Mouse (Mus musculus) C2C12 (cell line): ENCODE results near the gene Ablim2.

Source experiments
- CEBPB ChIP-seq: IDR thresholded peaks from one replicate; pipeline ENCODE4 v1.6.1; 2011; ENCODE audit warnings: low read depth, mild to moderate bottlenecking, control low read depth, moderate library complexity
- CTCF ChIP-seq: IDR thresholded peaks from one replicate; pipeline ENCODE4 v1.5.1; 2011; ENCODE audit not compliant: control insufficient read depth, insufficient read depth, insufficient read length
- MAX ChIP-seq: IDR thresholded peaks from one replicate; pipeline ENCODE4 v1.6.1; 2011; ENCODE audit warnings: mild to moderate bottlenecking, control low read depth
- MYOD1 ChIP-seq: IDR thresholded peaks from one replicate; pipeline ENCODE4 v1.6.1; 2011; ENCODE audit warnings: low read depth; ENCODE audit not compliant: control insufficient read depth, insufficient read length
- MYOG ChIP-seq: IDR thresholded peaks from one replicate; pipeline ENCODE4 v1.6.1; 2011; ENCODE audit not compliant: control insufficient read depth, insufficient read length; ENCODE audit errors: extremely low read depth
- USF1 ChIP-seq: IDR thresholded peaks from one replicate; pipeline ENCODE4 v1.6.1; 2011; ENCODE audit warnings: low read depth, mild to moderate bottlenecking, control low read depth, moderate library complexity

DNA sequence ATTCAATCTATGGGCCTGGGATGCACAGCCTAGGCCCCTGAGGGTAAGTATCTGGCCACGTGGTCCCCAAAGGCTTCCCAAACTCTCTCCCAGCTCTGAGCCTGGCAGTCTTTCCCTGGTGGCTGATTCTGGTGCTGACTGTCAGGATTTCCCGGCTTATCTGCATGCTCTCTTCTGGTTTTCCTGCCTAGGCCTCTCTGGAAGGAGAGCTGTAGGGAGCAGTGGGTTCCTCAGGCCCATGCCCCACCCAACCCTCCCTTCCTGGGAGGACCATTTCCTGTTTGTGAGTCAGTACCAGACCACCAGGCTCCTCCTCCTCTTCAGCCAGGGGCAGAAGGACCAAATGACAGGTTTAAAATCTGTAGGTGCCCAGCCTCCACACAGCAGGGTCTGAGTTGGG is 35.0 kb upstream of the Ablim2 start:
- no peak for TF ChIP-seq CTCF
- no peak for TF ChIP-seq MAX
- no peak for TF ChIP-seq MYOG
- no peak for TF ChIP-seq CEBPB
- TF ChIP-seq USF1: no peak
- no peak for TF ChIP-seq MYOD1
